Mouse (Mus musculus): ENCODE data around the gene Eef1g.
A peak's percentile ranks its signal among the peaks of the same experiment; 100 is the strongest.
"Not testable (repeated sequence)": the region's sequence is repeated elsewhere in the genome, so short reads cannot be mapped to it uniquely, and the experiment has no call there.

The Eef1g gene

GRCm38 (mm10) chr19:8966198-8966589 is 647 bp upstream of the Eef1g start:
- Histone ChIP-seq H3K36me3 (ENCODE audit: control insufficient read depth, insufficient read depth, low read length, poor library complexity, severe bottlenecking) (peaks cover 18% of the 10 kb centered on the region), H3K27me3 (ENCODE audit: control insufficient read depth, insufficient read depth, low read length, poor library complexity, severe bottlenecking) (no peaks in the 10 kb centered on the region)
- DNase-seq (ENCODE audit: low read depth, low spot score) = no peak

- Histone ChIP-seq H3K27me3 (ENCODE audit: control insufficient read depth, insufficient read depth, low read length, poor library complexity, severe bottlenecking) (no peaks in the 10 kb centered on the region), H3K36me3 (ENCODE audit: control insufficient read depth, insufficient read depth, low read length, poor library complexity, severe bottlenecking) (peaks cover 26% of the 10 kb centered on the region)
- no peak for DNase-seq (ENCODE audit: low read depth, low spot score)
Measured at GRCm38 (mm10) chr19:8967373-8967743, 517 bp downstream of the Eef1g start.

DNA sequence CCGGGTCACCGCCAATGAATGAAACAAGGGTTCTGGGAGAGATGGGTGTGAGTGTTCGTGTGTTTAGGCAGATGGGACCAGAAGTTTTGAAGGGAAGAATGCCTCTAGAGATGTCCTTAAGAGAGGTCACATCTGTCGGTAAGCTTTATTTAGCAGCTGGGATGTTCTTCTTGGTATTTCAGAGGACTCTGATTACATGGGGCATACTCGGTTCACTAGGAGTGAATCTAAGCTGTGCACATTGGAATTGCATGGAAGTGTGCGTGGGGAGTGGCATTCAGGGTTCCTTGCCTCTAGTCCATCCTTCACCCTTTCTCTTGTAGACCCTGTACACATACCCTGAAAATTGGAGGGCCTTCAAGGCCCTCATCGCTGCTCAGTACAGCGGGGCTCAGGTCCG is 1.1 kb downstream of the Eef1g start:
- no peak for DNase-seq (ENCODE audit: low read depth, low spot score)
- H3K27me3 ChIP-seq (ENCODE audit: control insufficient read depth, insufficient read depth, low read length, poor library complexity, severe bottlenecking) = no peaks in the 10 kb centered on the region
- H3K36me3 ChIP-seq (ENCODE audit: control insufficient read depth, insufficient read depth, low read length, poor library complexity, severe bottlenecking) = peaks cover 27% of the 10 kb centered on the region

- DNase-seq (ENCODE audit: low read depth, low spot score); H3K27me3 ChIP-seq (ENCODE audit: control insufficient read depth, insufficient read depth, low read length, poor library complexity, severe bottlenecking): not testable (repeated sequence)
- H3K36me3 ChIP-seq (ENCODE audit: control insufficient read depth, insufficient read depth, low read length, poor library complexity, severe bottlenecking) = peaks cover 33% of the 10 kb centered on the region
Measured at GRCm38 (mm10) chr19:8972491-8972890, 5.7 kb downstream of the Eef1g start.

GRCm38 (mm10) chr19:8974638-8975037 is 7.8 kb downstream of the Eef1g start:
- H3K36me3 ChIP-seq (ENCODE audit: control insufficient read depth, insufficient read depth, low read length, poor library complexity, severe bottlenecking) = peaks cover 35% of the 10 kb centered on the region; the same call in 1 of the 2 replicates
- no peak for DNase-seq (ENCODE audit: low read depth, low spot score)
- H3K27me3 ChIP-seq (ENCODE audit: control insufficient read depth, insufficient read depth, low read length, poor library complexity, severe bottlenecking) = no peaks in the 10 kb centered on the region

- Histone ChIP-seq H3K36me3 (ENCODE audit: control insufficient read depth, insufficient read depth, low read length, poor library complexity, severe bottlenecking) (peaks cover 30% of the 10 kb centered on the region; the same call in 1 of the 2 replicates), H3K27me3 (ENCODE audit: control insufficient read depth, insufficient read depth, low read length, poor library complexity, severe bottlenecking) (no peaks in the 10 kb centered on the region)
- DNase-seq (ENCODE audit: low read depth, low spot score) = no peak
Measured at GRCm38 (mm10) chr19:8975491-8975890, 8.7 kb downstream of the Eef1g start.

DNA sequence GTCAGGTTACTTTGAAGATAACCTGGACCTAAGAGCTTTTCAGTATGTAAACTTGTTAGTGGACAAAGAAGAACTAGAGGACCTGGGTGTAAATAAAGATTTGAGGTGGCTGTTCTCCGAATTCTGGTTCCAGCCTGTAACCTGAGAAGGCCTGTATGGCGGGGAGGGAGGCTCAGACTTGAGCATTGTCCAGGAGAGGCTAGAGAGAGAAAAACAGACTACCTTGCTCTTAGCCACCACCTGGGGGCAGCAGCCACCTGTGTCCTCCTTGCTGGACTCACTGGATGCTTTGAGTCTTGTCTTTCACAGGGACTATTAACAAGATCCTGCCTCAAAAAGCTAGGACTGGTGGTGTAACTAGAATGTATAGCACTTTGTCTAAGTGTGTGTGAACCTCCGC is 9.7 kb downstream of the Eef1g start:
- peaks cover 24% of the 10 kb centered on the region; the same call in 1 of the 2 replicates for H3K36me3 ChIP-seq (ENCODE audit: control insufficient read depth, insufficient read depth, low read length, poor library complexity, severe bottlenecking)
- peak; percentile 87 for DNase-seq (ENCODE audit: low read depth, low spot score)
- no peaks in the 10 kb centered on the region for H3K27me3 ChIP-seq (ENCODE audit: control insufficient read depth, insufficient read depth, low read length, poor library complexity, severe bottlenecking)

- Histone ChIP-seq H3K27me3 (ENCODE audit: control insufficient read depth, insufficient read depth, low read length, poor library complexity, severe bottlenecking) (no peaks in the 10 kb centered on the region), H3K36me3 (ENCODE audit: control insufficient read depth, insufficient read depth, low read length, poor library complexity, severe bottlenecking) (peaks cover 9% of the 10 kb centered on the region; the same call in 1 of the 2 replicates)
- DNase-seq (ENCODE audit: low read depth, low spot score) = peak; percentile 73
Measured at GRCm38 (mm10) chr19:8980771-8981170, 13.9 kb downstream of the Eef1g start.

DNA sequence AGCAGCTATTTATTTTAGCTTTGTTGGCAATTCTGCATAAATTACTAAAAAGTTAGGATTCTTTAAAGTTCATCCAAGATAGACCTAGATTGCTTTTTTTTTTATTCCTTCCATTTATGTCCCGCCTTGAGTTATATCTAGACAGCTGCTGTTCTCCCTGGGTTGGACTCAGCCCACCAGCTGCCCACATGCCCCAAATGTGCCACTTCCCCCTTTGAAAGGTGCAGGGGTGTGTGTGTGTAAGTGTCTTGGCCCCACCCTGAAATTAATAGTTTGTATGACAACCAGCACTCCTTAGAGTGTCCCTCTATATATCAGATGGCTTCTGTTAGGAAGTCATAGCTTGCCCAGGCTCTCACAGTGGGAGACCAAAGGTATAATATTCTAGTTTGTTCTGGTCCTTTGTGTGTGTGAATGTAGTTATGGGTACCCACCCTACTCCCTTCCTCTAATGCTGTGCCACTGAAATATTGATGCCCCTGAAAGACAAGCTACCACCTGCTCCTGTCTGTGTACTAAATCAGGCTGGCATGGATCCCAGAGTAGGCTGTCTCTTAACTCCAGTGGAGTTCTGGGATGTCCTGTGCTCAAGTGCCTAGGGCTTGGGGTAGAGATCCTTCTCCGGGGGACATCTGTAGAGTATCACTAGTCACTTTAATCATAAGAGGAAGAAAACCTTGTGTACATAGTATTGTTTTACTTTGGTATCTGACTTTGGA is 14.8 kb downstream of the Eef1g start:
- DNase-seq (ENCODE audit: low read depth, low spot score) = peak; percentile 57
- H3K36me3 ChIP-seq (ENCODE audit: control insufficient read depth, insufficient read depth, low read length, poor library complexity, severe bottlenecking) = peaks cover 9% of the 10 kb centered on the region; the same call in 1 of the 2 replicates
- no peaks in the 10 kb centered on the region for H3K27me3 ChIP-seq (ENCODE audit: control insufficient read depth, insufficient read depth, low read length, poor library complexity, severe bottlenecking)

GRCm38 (mm10) chr19:8982303-8983149 is 15.7 kb downstream of the Eef1g start:
- H3K36me3 ChIP-seq (ENCODE audit: control insufficient read depth, insufficient read depth, low read length, poor library complexity, severe bottlenecking) = peaks cover 5% of the 10 kb centered on the region; the same call in 1 of the 2 replicates
- H3K27me3 ChIP-seq (ENCODE audit: control insufficient read depth, insufficient read depth, low read length, poor library complexity, severe bottlenecking) = no peaks in the 10 kb centered on the region
- DNase-seq (ENCODE audit: low read depth, low spot score) = no peak

DNA sequence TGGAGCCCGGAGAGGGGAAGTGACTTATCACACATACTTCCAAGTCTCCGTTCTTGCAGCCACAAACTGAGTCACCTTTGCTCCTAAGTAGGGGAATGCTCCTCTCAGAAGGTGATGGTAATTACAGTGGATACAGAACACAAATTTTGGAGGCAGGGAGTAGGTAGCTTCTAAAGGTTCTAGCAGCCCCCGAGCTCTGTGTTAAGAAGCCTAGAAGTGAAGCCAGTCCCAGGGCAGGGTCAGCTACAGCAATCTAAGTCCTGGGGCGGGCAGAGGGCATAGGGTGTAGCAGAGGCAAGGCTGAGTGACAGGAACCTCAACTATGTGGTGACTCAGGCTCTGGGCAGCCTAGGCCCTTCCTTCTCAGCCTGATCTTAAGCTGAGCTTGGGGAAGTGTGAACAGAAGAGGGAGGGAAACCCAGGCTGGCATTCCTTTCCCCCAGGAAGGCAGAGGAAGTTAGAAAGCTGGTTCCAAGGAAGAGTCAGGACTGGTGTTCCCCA is 16.4 kb downstream of the Eef1g start:
- Histone ChIP-seq H3K27me3 (ENCODE audit: control insufficient read depth, insufficient read depth, low read length, poor library complexity, severe bottlenecking) (no peaks in the 10 kb centered on the region), H3K36me3 (ENCODE audit: control insufficient read depth, insufficient read depth, low read length, poor library complexity, severe bottlenecking) (peaks cover 4% of the 10 kb centered on the region; the same call in 1 of the 2 replicates)
- DNase-seq (ENCODE audit: low read depth, low spot score) = no peak

DNA sequence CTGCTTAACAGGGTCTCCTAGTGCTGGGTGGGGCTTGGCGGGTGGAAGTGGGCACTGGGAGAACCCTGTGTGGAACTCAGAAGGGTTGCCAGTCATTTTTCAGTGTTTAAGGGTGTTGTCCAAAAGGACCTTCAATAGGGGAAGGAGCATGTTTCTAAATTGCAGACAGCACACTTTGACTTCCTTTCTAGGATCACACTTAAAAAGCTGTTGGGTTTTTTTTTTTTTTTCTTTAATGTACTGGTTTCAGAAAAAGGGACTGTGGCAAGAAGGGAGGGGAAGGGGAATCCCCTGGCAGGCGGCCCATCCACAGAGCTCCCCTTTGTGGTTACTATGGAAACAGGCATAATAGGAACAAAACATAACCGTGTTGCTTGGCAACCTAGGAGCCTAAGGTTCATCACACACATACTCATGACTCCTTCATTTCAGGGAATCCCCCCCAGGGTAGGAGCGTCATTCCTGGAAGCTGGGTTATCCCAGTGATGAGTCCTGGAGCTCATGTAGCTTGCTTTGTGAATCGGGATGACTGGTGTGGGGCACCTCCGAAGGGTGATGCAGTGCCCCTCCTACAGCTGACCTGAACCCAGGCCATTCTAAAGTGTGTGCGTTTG is 17.5 kb downstream of the Eef1g start:
- H3K27me3 ChIP-seq (ENCODE audit: control insufficient read depth, insufficient read depth, low read length, poor library complexity, severe bottlenecking) = no peaks in the 10 kb centered on the region
- peak; percentile 96 for DNase-seq (ENCODE audit: low read depth, low spot score)
- H3K36me3 ChIP-seq (ENCODE audit: control insufficient read depth, insufficient read depth, low read length, poor library complexity, severe bottlenecking) = no peaks in the 10 kb centered on the region

GRCm38 (mm10) chr19:8985891-8986290 is 19.1 kb downstream of the Eef1g start:
- DNase-seq (ENCODE audit: low read depth, low spot score) = no peak
- Histone ChIP-seq H3K27me3 (ENCODE audit: control insufficient read depth, insufficient read depth, low read length, poor library complexity, severe bottlenecking) (no peaks in the 10 kb centered on the region), H3K36me3 (ENCODE audit: control insufficient read depth, insufficient read depth, low read length, poor library complexity, severe bottlenecking) (no peaks in the 10 kb centered on the region)

GRCm38 (mm10) chr19:8987816-8988215 is 21.0 kb downstream of the Eef1g start:
- no peak for DNase-seq (ENCODE audit: low read depth, low spot score)
- H3K36me3 ChIP-seq (ENCODE audit: control insufficient read depth, insufficient read depth, low read length, poor library complexity, severe bottlenecking) = no peaks in the 10 kb centered on the region
- no peaks in the 10 kb centered on the region for H3K27me3 ChIP-seq (ENCODE audit: control insufficient read depth, insufficient read depth, low read length, poor library complexity, severe bottlenecking)
